Mouse (Mus musculus): ENCODE measurements around the gene Phactr1.

Gene Phactr1

DNA sequence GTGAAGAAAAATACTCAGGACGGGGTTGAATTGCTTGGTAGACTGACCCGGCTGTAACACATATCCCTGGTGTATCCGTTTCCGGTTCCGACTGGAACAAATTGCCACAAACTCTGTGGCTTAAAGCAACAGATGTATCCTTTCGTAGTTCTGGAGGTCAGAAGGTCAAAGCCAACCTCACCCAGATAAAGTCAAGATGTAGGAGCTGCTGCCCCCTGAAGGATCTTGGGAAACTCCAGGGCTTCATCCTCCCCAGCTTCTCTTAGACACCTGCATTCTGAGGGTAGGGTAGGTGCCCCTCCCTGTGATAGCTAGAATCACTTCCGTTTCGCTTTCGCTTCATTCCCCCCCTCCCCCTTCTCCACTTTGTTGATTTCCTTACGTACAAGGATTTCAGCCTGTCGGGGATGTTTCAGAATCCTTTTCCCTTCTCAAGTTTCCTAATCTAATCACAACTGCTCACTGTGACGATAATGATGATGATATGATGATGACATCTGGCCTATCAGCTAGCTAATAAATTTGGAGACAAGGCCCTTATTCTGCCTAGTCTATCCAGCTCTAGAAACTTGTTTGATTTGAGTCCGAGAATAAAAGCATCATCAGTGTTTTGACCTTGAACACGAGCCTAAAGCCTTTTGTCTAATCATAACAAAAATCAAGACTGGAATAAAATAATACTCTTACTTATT lies 203.8 kb downstream of the Phactr1 start:
- DNase-seq = no peak

DNA sequence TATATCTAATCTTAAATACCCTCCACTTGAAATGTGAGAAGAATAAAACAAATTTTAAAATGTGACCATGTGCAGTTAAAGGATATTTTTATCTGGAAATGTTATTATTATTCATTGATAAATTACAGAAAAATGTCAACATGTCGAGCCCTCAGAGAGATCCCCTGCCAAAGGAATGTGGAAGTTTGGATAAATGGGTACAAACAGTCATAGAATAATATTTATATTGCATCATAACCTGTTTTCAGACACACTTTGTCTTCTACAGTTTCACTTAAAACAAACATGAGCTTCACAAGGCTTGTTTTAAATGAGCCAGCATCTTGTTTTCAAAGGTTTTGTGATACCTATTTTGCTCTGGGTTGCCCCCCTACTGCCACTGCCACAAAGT lies 204.3 kb downstream of the Phactr1 start:
- DNase-seq = no peak

DNA sequence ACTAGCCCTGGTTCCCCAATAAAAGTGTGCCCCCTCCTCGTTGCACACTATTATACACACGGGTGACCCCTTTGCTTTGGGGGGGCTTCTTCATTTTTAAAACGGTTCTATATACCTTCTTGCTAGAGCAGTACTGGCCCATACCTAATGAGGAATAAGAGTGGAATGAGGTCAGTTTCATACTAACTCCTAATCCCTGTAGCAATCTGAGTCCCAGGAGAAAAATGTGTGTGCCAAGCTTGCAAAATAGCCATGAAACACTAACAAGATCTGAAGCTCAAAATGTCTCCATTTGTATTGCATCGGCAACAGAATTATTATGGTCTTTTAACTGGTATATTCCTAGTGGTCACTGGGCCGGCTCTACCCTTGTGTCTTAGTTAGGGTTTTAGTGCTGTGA lies 207.3 kb downstream of the Phactr1 start:
- DNase-seq = no peak

DNA sequence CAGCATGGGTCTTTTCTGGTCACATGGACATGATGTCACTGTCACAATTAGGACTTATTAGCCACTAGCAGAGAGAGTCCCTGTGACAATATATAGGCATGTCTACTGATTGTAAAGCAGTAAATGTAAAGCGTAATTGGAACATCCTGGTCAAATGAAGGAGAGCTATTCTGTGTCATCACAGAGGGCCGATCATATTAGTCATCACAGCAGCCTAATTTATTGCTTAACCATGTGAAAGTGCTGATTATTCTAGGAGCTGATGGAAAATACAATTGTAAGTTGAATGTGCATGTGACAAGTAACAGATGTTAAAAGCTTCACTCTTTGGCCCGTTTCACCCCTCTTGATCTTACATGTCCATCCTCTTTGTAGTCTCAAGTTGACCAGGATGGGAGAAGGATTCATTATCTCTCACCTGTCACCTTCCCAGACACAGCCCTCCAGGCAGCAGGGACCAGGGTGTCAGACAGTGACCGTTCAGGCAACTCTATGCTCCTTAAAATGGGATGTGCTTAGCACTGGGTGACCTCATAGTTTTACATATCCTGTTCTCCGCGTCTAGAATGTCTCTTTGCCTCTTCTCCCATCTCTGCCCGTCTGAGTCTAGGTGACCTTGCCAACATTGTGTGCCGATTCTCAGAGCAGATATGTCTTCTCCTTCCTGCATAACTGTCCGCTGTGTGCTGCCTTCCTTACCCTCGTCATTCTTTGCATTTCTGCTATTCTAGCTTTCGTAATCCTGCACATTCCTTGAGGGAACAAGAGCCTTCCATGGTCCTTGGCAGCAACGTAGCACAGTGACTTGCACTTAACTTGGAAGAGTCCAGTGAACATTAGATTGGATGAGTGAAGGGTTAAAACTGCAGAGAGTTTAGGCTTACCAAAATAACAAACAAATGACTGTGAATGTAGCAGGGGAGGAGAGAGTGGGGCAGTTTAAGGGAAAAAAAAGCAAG lies 209.4 kb downstream of the Phactr1 start:
- no peak for DNase-seq

DNA sequence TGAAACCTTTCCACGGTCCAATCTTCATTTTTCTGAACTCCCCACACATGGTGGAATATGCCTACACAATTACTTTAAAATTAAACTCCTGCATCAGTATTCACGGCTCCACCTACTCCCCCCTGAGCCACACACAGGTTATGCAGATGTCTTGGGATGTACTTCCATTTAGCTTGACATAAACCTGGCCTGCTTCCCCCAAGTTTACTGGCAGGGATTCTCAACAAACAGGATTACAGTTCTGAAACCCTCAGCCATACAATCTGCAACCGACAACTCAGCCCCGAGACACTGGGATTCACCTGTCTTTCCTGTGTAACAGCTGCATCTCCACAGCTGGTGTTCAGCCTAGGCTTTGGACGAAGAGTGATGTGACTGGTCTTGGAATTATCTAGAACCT lies 210.2 kb downstream of the Phactr1 start:
- DNase-seq = no peak

DNA sequence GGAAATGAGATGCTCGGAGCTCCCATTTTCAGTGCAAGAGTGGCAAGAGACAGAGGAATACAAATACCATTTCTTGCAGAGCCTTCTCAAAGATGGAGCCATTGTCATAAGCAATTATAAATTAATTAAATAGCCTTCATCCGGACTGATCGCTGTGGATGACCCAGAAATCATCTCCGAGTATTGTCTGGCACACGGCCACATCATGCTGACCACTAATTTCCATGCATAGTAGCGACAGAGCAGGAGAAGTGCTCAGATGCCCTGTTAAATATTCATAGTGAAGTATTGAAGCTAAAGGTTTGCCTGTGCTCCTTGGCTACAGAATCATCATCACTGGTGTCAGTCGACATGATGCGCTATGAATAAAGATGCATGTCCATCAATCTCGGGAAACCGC lies 213.6 kb downstream of the Phactr1 start:
- no peak for DNase-seq

DNA sequence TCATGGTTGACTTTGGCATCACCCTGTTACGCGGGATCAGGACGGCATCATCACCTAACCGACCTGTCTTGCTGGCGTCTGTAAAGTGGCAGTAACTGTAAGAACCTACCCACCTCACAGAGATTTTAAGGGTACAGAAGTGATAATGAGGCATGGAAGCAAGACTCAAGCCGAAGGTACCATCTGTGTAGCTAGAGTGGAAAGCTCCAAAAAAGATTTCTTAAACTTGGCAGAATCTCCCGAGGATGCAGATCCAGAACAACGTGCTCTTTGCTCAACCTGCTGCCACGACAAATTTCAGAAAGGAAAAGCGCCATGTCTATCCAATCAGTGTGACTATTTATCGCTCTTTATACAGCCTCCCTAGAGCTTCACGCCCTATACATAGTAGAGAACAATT lies 214.2 kb downstream of the Phactr1 start:
- no peak for DNase-seq

DNA sequence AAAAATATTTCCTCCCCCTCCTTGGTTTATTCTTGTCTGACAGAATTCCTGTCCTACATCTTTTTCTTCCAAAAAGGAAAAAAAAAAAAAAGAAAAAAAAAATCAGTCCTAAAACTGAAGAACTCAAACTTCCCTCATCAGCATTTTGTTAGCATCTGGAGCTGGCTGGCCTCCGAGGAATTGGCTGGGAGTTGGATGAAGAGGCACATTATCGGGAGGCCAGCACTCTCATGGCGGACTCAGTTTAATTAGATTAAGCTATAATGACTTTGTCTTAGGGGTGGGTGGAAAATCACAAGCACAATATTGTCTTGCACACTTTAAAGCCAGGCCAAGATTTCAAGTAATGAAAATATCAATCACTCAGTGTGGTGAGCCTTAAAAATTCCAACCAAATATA lies 215.6 kb downstream of the Phactr1 start:
- no peak for DNase-seq

DNA sequence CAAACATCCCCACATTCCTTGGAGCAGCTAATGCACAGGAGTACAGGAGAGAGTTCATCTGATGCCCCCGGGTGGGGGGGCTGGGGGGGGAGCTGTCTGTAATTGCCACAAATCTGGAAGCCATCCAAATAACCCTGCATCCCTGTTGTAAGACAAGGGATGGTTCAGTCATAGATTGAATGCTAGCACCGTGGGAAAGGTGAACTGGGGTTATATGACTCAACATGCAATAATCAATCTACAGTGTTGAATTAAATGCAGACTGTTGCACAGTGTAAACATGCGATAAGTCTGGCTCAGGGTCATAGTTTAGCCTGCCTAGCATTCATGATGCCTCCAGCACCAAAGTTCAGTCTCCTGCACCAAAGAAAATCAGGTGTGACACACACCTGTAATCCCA lies 219.2 kb downstream of the Phactr1 start:
- no peak for DNase-seq

DNA sequence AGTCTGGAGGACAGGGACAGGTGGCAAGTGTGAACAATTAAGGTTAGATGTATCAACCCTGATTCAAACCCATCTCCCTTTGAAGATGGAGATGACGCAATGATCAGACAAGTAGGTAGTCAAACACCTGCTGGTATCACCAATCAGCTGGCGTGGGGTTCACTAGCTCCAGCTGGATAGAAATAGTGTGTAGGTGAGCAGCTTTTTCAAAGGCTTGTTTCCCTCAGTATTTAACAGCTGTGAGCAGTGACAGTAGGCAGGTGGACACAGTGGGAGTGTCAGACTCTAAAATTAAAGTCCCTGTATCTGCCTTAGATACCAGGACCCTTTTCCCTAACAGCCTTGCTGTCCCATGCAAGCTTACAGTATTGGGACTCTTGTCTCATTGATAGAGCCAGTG lies 221.4 kb downstream of the Phactr1 start:
- no peak for DNase-seq

DNA sequence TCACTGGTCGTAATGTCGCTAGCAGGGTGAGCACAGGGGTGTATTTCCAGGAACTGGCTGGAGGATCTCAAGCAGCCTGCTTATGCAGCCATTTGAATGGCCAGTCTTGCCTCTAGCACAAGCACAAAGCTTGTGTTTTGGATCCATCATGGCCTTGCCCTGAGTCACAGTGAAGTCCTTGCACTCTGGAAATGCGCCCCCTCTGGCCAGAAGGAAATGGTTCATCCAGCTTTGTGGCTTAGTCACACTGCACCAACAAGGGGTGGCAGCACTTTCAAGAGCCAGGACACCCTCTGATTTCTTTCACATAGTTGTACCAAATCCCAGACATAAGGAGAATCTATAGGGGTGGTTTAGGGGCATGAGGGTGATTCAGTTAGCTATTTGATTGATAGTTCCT lies 222.4 kb downstream of the Phactr1 start:
- no peak for DNase-seq

DNA sequence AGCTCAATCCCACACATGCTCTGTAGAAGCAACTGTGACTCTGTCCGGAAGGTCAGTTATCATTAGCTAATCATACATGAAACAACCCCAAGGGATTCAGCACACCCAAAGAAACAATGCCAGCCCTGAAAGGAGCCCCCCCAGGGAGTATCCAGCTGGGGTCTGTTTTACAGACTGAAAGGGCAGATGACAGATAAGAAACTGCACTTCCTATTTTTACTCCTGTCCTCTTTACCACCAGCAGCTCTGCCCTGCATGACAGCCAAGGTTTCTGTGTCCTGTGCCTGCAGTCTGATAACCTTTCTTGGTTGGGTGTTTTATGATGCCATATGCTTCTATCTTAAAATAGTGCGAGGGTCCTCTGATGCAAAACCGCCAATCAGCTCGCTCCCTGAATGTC lies 225.4 kb downstream of the Phactr1 start:
- no peak for DNase-seq

DNA sequence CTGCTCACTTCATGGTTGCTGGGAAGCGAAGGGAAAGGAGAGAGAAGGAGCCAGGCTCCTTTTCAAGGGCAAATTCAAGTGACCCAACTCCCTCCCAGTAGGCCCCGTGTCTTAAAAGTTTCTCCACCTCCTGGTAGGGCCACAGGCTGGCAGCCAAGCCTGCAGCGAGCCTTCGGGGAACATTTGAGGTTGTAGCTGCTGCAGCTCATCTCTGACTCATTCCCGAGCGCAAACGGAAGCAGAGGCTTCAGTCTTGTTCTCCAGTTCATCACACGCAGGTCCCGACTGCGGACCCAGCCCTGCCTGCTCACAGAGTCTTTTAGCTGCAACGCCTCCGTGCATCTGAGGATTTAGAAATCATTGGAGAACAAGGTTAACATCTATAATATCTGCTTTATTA lies 226.6 kb downstream of the Phactr1 start:
- no peak for DNase-seq

DNA sequence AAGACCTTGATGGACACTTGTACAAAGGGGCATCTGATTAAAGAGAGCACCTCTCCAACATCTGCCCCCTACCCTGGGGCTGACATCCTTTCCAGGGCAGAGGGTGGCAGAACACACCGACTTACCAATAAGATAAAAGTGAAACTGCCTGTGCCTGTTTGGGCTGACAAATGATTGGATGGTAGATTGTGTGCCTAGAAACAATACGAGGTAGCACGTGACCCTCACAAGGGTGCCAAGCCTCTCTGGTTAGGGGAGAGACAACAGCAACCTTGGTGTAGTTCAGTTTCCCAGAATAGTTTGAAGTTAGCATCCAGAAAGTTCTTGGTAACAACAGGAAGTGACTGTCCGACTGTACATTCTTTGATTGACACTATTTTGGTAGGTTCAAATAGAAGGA lies 234.7 kb downstream of the Phactr1 start:
- no peak for DNase-seq

DNA sequence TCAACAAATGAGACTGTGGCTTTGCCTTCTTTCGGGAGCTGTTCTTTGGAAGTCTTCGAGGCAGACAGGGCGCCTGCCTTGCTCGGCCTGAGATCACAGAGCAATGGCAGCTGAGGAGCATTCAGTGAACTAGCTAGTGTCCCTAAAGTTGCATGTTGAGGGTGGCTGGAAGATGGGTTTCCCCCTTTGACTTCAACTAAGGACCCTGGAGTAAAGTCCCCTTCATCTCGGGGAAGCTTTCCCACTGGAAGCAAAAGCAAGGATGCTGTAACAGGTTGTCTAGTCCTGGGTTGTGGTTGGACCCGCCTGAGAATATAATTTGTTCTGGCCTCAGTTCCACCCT lies 235.4 kb downstream of the Phactr1 start:
- no peak for DNase-seq

DNA sequence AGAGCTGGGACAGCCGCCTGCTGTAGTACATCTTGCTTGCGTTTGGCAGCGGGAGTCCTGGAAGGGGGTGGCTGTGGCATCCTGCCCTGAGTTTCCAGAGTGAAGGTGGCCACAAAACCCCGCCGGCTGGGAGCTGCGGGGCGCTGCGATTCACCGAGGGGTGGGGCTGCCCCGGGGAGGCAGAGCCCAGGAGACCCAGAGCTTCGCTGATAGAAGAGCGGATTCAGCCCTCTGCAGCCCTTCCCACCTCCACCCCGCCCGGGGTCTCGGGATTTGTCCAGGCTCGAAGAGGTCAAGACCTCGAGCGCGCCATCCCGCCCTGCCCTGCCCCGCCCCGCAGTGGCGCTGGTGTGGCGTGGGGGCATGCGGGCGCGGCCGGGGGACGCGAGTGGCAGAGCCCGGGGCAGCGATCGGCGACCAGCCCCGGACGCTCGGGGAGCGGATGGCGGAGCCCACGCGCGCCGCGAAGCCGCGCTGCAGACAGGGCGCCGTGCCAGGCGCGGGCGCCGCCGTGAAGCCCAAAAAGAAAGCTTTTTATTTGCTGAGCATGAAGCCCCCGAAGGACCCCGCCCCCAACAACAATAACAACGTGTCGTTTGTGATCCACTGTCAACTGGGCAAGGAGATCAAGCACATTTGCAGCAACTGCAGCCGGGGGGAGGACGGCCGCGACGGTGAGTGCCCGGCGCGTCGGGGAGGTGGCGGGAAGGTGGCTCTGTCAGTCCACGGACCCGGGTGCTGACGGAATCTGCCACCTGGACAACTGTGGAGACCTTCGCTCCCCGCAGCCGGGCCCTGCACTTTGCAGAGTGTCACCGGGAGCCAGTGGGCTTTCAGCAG lies 236.0 kb downstream of the Phactr1 start:
- peak; percentile 72 for DNase-seq

DNA sequence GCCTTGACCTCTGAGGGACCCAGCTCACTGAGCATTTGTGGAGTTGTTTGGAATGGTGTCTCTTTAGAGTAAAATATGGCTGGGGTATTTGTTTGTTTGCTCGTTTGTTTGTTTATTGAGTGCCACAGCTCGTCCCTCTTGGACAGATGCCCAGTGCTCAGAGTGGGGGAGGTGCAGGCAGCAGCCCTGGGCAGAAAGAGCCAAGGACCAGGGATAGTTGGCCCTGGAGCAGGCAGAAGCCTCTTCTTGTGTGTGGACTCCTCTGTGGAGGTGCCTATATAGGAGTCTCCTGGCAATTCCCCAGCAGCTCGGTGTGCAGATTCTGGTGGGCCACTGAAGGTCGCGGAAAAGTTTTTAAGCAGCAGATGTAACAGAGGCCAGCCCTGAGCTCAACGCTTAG lies 236.8 kb downstream of the Phactr1 start:
- DNase-seq = peak; percentile 66

DNA sequence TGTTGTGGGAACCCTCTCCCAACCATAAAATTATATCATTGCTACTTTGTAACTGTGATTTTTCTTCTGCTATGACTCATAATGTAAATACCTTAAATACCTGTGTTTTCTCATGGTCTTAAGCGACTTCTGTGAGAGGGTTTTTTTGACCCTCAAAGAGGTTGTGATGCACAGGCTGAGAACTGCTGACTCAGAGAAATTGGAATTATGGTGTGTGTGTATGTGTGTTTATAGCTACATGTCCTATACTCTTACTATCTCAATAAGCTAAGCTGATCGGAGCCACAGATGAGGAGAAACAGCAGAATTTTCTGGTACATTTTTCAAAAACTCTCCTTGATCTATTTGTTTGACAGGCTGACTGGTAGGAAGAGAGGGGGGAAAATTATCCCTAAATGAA lies 239.6 kb downstream of the Phactr1 start:
- DNase-seq = no peak

DNA sequence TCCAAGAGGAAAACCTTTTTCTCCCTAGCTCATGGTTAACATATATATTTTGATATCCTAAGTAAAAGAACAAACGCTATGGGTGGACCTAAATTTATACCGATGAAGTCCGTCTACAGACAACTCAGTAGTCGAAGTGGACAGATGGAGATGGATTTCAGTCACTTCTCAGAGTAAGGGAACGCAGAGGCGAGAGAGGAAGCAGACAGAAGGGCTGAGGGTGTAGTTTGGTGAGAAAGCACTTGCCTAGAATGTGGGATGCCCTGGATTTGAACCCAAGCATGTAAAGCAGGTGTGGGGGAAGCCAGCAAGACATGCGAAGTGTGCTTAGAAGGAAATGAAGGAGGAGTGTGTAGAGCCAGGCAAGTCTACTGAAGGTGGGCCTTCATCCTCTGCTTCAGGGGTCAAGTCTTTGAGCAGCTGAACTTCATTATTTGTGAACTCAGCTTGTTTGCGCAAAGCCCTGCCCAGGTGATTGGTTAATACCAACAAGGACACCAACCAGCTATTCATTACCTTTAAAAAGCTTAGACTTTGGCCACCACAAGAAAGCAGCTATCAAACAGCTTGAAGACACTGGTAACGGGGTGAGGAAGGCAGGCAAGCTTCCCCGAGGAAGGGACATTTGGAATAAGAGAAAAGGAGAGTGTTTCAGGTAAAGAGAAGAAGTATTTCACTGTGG lies 241.5 kb downstream of the Phactr1 start:
- DNase-seq = no peak

DNA sequence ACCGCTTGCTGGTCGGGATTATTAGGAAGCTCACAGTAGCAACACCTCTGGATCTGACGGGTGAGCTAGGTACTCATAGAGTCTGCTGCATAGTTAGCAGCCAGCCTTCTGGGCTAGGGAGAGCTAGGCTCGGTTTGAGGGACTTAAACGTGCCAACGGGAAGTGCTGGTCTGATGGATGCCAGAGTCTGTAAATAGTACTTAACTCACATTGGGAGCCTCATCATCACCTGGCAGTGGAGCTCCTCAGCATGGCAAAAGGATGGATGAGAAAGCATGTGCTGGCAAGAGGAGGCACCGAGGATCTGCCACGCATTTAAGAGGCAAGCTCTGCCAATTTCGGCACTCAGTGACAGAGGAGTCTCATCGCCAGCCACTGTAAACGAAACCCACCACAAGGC lies 247.4 kb downstream of the Phactr1 start:
- no peak for DNase-seq

DNA sequence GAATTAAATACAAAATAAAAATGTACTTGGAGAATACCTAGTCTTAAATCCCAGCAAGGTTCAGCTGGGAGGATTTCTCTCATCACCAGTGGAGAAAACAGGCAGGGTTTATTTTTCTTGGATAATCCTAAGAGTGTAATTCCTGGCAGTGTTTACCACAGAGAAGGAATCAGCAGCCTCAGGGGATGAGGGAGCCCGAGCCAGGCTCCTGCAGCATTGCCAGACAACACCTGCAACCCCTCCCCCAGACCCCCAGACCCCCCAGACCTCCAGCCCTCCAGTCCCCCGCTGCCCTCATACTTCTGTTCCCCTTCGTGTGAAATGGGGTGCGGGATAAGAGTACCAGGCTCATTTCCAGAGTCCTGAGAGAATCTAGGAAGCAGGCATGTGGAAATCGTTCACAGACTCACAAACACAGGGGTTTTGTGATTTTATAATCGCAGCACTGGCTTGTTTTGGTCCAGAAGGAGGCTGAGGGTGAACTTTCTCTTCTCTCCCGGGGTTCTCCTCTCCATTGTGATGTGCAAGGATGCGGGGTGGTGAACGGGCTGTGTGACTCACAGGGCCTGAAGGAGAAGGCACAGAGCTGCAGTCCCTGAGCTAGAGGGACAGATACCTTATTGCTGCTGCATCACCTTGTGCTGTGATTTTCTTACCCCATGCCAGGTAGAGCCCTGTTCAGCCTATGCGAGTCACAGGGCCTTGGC lies 249.3 kb downstream of the Phactr1 start:
- no peak for DNase-seq

DNA sequence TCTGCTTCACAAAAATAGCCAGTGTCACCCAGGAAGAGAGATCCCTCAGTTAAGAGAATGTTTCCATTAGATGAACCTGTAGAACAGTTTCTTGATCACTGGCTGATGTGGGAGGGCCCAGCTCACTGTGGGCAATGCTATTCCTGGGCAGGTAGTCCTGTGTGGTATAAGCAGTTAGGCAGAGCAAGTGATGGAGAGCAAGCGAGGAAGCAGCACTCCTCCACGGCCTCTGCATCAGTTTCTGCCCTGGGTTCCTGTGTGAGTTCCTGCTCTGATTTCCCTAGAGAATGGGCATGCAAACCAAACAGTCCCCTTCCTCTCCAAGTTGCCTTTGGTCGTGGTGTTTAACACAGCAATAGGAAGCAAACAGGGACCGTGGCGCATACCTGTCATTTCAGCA lies 251.6 kb downstream of the Phactr1 start:
- DNase-seq = no peak
